Mouse (Mus musculus) CH12.LX (cell line): ENCODE data around the gene Sirt3.

Source experiments
- CHD2 ChIP-seq: IDR thresholded peaks from 2 replicates; pipeline ENCODE4 v1.6.1; 2011; ENCODE audit warnings: low read length, improper control_type of control experiment
- CTCF ChIP-seq, 2 experiments: IDR thresholded peaks in 1 of 2; conservative IDR thresholded peaks in 1 of 2; 2 replicates each; pipeline ENCODE4 v1.5.1; 2011 to 2012; ENCODE audit warnings: low read depth in 2 of 2, low read length in 2 of 2, improper control_type of control experiment in 1 of 2, inconsistent platforms in 1 of 2, mild to moderate bottlenecking in 1 of 2, moderate library complexity in 1 of 2
- MAX ChIP-seq: IDR thresholded peaks from 2 replicates; pipeline ENCODE4 v1.6.1; 2011; ENCODE audit warnings: low read length, improper control_type of control experiment
- POLR2A ChIP-seq: IDR thresholded peaks from 2 replicates; pipeline ENCODE4 v1.6.1; 2011; ENCODE audit warnings: low read depth, mild to moderate bottlenecking, improper control_type of control experiment, low read length
- TBP ChIP-seq: conservative IDR thresholded peaks from 2 replicates; pipeline ENCODE4 v1.6.1; 2011; ENCODE audit warnings: low read depth, low read length, improper control_type of control experiment
- ZNF384 ChIP-seq: IDR thresholded peaks from 2 replicates; pipeline ENCODE4 v1.6.1; 2012; ENCODE audit warnings: low read depth, low read length, improper control_type of control experiment, inconsistent platforms

DNA sequence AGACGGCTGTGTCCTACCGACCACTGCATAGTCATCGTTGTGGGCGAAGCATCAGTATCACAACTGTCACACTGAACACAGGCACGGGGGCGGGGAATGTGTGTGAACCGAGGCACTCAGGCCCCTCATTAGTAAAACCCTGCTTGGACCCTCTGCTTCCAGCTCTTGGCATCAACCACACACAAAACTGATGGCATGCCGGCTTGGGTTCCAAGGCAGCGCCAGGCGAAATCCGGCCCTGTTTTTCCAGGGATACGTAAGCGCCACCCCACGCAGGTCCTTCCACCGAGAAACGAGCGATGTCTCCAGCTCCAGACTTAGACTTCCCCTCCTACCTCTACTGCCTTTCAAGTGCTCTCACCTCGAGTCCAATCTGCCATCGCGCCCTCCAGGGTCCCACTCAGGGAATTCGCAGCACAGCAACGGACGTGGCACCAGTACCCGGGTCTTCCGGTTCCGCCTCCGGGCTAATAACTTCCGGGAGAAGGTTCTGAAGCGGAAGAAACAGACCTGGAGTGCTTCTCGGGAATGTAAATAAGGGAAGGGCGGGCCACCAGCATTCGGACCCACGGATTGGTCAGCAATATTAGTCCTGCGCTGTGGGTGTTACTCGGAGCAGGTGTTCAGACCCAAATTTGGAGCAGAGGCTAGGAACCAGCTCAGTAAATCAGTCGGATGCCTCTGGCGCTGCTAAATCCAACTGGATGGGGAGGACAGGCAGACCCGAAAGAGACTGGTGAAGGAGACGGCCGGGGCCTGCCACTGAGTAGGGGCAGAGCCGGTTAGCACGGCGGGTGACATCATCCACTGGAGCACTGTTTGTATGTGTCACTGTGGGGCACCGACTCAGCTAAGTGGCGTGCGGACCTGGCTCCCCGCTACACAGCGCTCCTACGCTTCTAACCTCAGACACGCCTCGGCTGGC is 26.0 kb downstream of the Sirt3 start, which contains the start of gene Gm45785:
- TF ChIP-seq POLR2A (peak; percentile 85), CTCF (conservative IDR thresholded peaks at IDR 0.05 in 1 of 2, IDR thresholded peaks at IDR 0.05 in 1 of 2; ENCODE audit: low read depth in 2 of 2, low read length in 2 of 2) (no peak), CHD2 (peak; percentile 72), TBP (0 out of 2 replicates have a peak, but pooled peaks have one; percentile 51), ZNF384 (no peak), MAX (peak; percentile 87)
